In the genomic region with DNA sequence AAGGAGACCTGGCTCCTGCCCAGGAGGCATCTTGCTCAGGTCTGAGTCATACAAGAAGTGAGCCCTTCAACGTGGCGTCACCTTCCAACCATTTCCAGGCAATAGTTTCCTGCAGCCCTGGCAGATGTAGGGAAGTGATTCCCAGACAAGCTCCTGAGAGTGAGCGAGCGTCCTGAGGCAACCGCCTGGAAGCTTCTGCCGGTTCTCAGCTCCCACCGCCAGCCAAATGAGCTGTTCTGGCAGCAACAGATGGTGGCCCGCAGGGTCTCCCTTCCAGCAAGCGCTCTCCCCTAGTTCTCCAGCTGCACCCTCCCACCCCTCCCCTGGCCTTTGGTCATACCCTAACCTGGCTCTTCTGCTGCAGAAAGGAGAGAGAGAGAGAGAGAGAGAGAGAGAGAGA, we compare ENCODE assay signal across 14 mouse cellular contexts. TPM values are rescaled to one million over a fixed set of nuclear protein-coding genes. Genes with fewer than 3 reads are reported as not detected.
DNase-seq lines count a peak whose midpoint lies in the region; ATAC-seq and TF ChIP-seq lines count a peak whose summit lies in the region.
"Had no signal": no experiment of that assay in that cellular context is flagged by ENCODE, and none has a peak within 500 bp of the region (broad histone marks: within the 10 kb centered on the region; RNA-seq: fewer than 3 reads in every experiment).

No protein-coding gene starts in this region.

- no peak for ATAC-seq in hindbrain, embryonic 11.5 days (ENCODE audit: low FRiP score)
- ATAC-seq in midbrain, embryonic 11.5 days (ENCODE audit: low FRiP score), result no peak
- ATAC-seq: liver, postnatal 0 days had no signal

- TF ChIP-seq POLR2A in brain, embryonic 14.5 days (IDR thresholded peaks at IDR 0.05; ENCODE audit: borderline replicate concordance, extremely low read depth, insufficient read depth, insufficient read length, poor library complexity, severe bottlenecking), result no peak

- no peaks in the 10 kb centered on the region for H3K9me3 ChIP-seq in hindbrain, embryonic 10.5 days
- H3K9me3 ChIP-seq in hindbrain, embryonic 11.5 days (ENCODE audit: control insufficient read depth, low read length), result no peaks in the 10 kb centered on the region
- no peaks in the 10 kb centered on the region for H3K9me3 ChIP-seq in midbrain, embryonic 10.5 days (replicated peaks)
- H3K9me3 ChIP-seq in midbrain, embryonic 11.5 days (ENCODE audit: control insufficient read depth, low read length), result no peaks in the 10 kb centered on the region
- H3K9me3 ChIP-seq: heart, embryonic 13.5 days had no signal

- no peaks in the 10 kb centered on the region for H3K36me3 ChIP-seq in hindbrain, embryonic 10.5 days
- H3K36me3 ChIP-seq in hindbrain, embryonic 11.5 days (ENCODE audit: control insufficient read depth, insufficient read depth, low read length), result no peaks in the 10 kb centered on the region
- H3K36me3 ChIP-seq in midbrain, embryonic 10.5 days, result no peaks in the 10 kb centered on the region
- no peaks in the 10 kb centered on the region for H3K36me3 ChIP-seq in midbrain, embryonic 11.5 days (ENCODE audit: control insufficient read depth, insufficient read depth, low read length)
- H3K36me3 ChIP-seq: heart, embryonic 13.5 days had no signal

- no peaks in the 10 kb centered on the region for H3K27me3 ChIP-seq in hindbrain, embryonic 10.5 days (ENCODE audit: insufficient read depth, poor library complexity, severe bottlenecking)
- H3K27me3 ChIP-seq in hindbrain, embryonic 11.5 days (ENCODE audit: control insufficient read depth, insufficient read depth, low read length), result no peaks in the 10 kb centered on the region
- no peaks in the 10 kb centered on the region for H3K27me3 ChIP-seq in midbrain, embryonic 10.5 days (ENCODE audit: low read depth, poor library complexity, severe bottlenecking)
- no peaks in the 10 kb centered on the region for H3K27me3 ChIP-seq in midbrain, embryonic 11.5 days (ENCODE audit: control insufficient read depth, insufficient read depth, low read length)
- H3K27me3 ChIP-seq: heart, embryonic 13.5 days had no signal

- no peak overlapping the region for H3K4me2 ChIP-seq in hindbrain, embryonic 11.5 days (replicated peaks; ENCODE audit: low read depth, low read length)
- no peak overlapping the region for H3K4me2 ChIP-seq in midbrain, embryonic 11.5 days
- H3K4me2 ChIP-seq: heart, embryonic 13.5 days had no signal

- H3K27ac ChIP-seq in hindbrain, embryonic 10.5 days, result 0 out of 2 replicates have a peak overlapping the region, but pooled peaks have one; percentile 16
- no peak overlapping the region for H3K27ac ChIP-seq in hindbrain, embryonic 11.5 days (ENCODE audit: low read depth, low read length)
- H3K27ac ChIP-seq in midbrain, embryonic 10.5 days (replicated peaks), result peak overlapping the region; percentile 38; the same call in 1 of the 2 replicates
- no peak overlapping the region for H3K27ac ChIP-seq in midbrain, embryonic 11.5 days (ENCODE audit: low read depth, low read length)
- H3K27ac ChIP-seq: heart, embryonic 13.5 days had no signal

- H3K4me3 ChIP-seq in hindbrain, embryonic 10.5 days, result no peak overlapping the region
- no peak overlapping the region for H3K4me3 ChIP-seq in hindbrain, embryonic 11.5 days (ENCODE audit: low read depth, low read length)
- H3K4me3 ChIP-seq in midbrain, embryonic 10.5 days, result no peak overlapping the region
- H3K4me3 ChIP-seq in midbrain, embryonic 11.5 days (ENCODE audit: low read depth, low read length), result no peak overlapping the region
- H3K4me3 ChIP-seq: heart, embryonic 13.5 days had no signal

- DNase-seq in hindbrain, embryonic 10.5 days (ENCODE audit: low spot score), result no peak
- no peak for DNase-seq in hindbrain, embryonic 11.5 days (ENCODE audit: low spot score)
- DNase-seq in midbrain, embryonic 10.5 days (ENCODE audit: low spot score), result no peak
- DNase-seq in midbrain, embryonic 11.5 days (ENCODE audit: low spot score, missing footprints), result no peak
- DNase-seq in brain, embryonic 14.5 days (ENCODE audit: low read depth), result peak; percentile 66
- peak; percentile 11 for DNase-seq in mesoderm, embryonic 11.5 days (ENCODE audit: low read depth, low spot score)
- DNase-seq in spleen, postnatal 36 days (ENCODE audit: low spot score in 2 of 2), result no peak
- DNase-seq: adrenal gland, postnatal 25 days; cerebellum, adult 11-12 months; liver, postnatal 0 days had no signal

- no peak overlapping the region for H3K9ac ChIP-seq in hindbrain, embryonic 11.5 days (ENCODE audit: low read depth, low read length)
- no peak overlapping the region for H3K9ac ChIP-seq in midbrain, embryonic 11.5 days (ENCODE audit: low read length)
- H3K9ac ChIP-seq: heart, embryonic 13.5 days; liver, postnatal 0 days had no signal

- no peak for TF ChIP-seq CTCF in brain, embryonic 14.5 days (IDR thresholded peaks at IDR 0.05; ENCODE audit: borderline replicate concordance, extremely low read depth, insufficient read depth, insufficient read length)

- peaks cover 10% of the 10 kb centered on the region; the same call in 1 of the 2 replicates for H3K4me1 ChIP-seq in hindbrain, embryonic 10.5 days (replicated peaks)
- H3K4me1 ChIP-seq in hindbrain, embryonic 11.5 days (replicated peaks; ENCODE audit: control insufficient read depth, insufficient read depth, low read length), result no peaks in the 10 kb centered on the region
- H3K4me1 ChIP-seq in midbrain, embryonic 10.5 days, result peaks cover 18% of the 10 kb centered on the region
- no peaks in the 10 kb centered on the region for H3K4me1 ChIP-seq in midbrain, embryonic 11.5 days (ENCODE audit: control insufficient read depth, insufficient read depth, low read length)

- 57% methylated on average over 9 of the region's 9 CpGs for WGBS in hindbrain, embryonic 10.5 days
- WGBS in hindbrain, embryonic 11.5 days, result 53% methylated on average over 9 of the region's 9 CpGs
- WGBS in midbrain, embryonic 10.5 days, result 66% methylated on average over 9 of the region's 9 CpGs
- WGBS in midbrain, embryonic 11.5 days, result 63% methylated on average over 9 of the region's 9 CpGs

RNA-seq across cellular contexts. Expression of a gene that starts 54.2 kb away (rescaled TPM):
- 0.39 and 0.41 TPM in 2 replicates for polyA plus RNA-seq in hindbrain, embryonic 10.5 days (2016; fragmentation: Nextera tagmentation; extraction: Ambion mirVana)
- 0.29 and 0.37 TPM in 2 replicates for polyA plus RNA-seq in hindbrain, embryonic 11.5 days (2014; fragmentation: Nextera tagmentation; extraction: Ambion mirVana)
- 0.41 TPM in 1 of 2 replicates, not detected in the other for polyA plus RNA-seq in midbrain, embryonic 10.5 days (2016; fragmentation: Nextera tagmentation; extraction: Ambion mirVana)
- 0.06 TPM in 1 of 2 replicates, not detected in the other for polyA plus RNA-seq in midbrain, embryonic 11.5 days (2014; fragmentation: Nextera tagmentation; extraction: Ambion mirVana)
- 0.14 and 0.29 TPM in 2 replicates for polyA plus RNA-seq in brain, embryonic 14.5 days (2012; rRNA removed)
- polyA plus RNA-seq: forebrain, embryonic 11.5 days; kidney, embryonic 14.5 days; liver, postnatal 0 days; small intestine, adult 2 months had no signal

Comparison
In these comparisons a context has a peak if more than half of its experiments do, and no peak if none do; other contexts are left out.
1. H3K27ac ChIP-seq: peak in hindbrain, embryonic 10.5 days (single experiment) and midbrain, embryonic 10.5 days (single experiment); none in hindbrain, embryonic 11.5 days (single experiment) and midbrain, embryonic 11.5 days (single experiment).
2. DNase-seq: peak in brain, embryonic 14.5 days (single experiment) and mesoderm, embryonic 11.5 days (single experiment); none in hindbrain, embryonic 10.5 days (single experiment), hindbrain, embryonic 11.5 days (single experiment), midbrain, embryonic 10.5 days (single experiment), midbrain, embryonic 11.5 days (single experiment) and spleen, postnatal 36 days (0 of 2).